24 mouse cellular contexts compared by ENCODE assay signal in genomic region chr1:78666585-78666984, GRCm38 (mm10).
"Had no signal": no experiment of that assay in that cellular context is flagged by ENCODE, and none has a peak within 500 bp of the region (broad histone marks: within the 10 kb centered on the region; RNA-seq: fewer than 3 reads in every experiment).

No protein-coding gene starts in this region.

- DNase-seq: gastrocnemius, postnatal 14 days; gastrocnemius, postnatal 36 days; heart, adult 18-20 months; heart, postnatal 10 days; heart, postnatal 4 days; kidney, adult 11 months; kidney, adult 2 months; kidney, adult 9 months; kidney, postnatal 14 days; kidney, postnatal 36 days; layer of hippocampus, adult 9-11 months; layer of hippocampus, postnatal 36 days; liver had no signal

- H3K9me3 ChIP-seq: heart, embryonic 10.5 days; heart, embryonic 12.5 days; hindbrain, embryonic 10.5 days; hindbrain, embryonic 12.5 days; hindbrain, embryonic 15.5 days; kidney, embryonic 15.5 days; limb, embryonic 10.5 days; limb, embryonic 12.5 days had no signal

- H3K9ac ChIP-seq: heart, embryonic 12.5 days; hindbrain, embryonic 12.5 days; hindbrain, embryonic 15.5 days; kidney, embryonic 15.5 days; limb, embryonic 12.5 days had no signal

- H3K4me2 ChIP-seq: heart, embryonic 12.5 days; hindbrain, embryonic 12.5 days; hindbrain, embryonic 15.5 days; kidney, embryonic 15.5 days; limb, embryonic 12.5 days had no signal

- H3K4me3 ChIP-seq: heart, embryonic 10.5 days; heart, embryonic 12.5 days; hindbrain, embryonic 10.5 days; hindbrain, embryonic 12.5 days; hindbrain, embryonic 15.5 days; kidney, embryonic 15.5 days; limb, embryonic 10.5 days; limb, embryonic 12.5 days had no signal

- H3K27ac ChIP-seq: heart, embryonic 10.5 days; hindbrain, embryonic 10.5 days; hindbrain, embryonic 12.5 days; hindbrain, embryonic 15.5 days; hindbrain, postnatal 0 days; kidney, embryonic 15.5 days; kidney, postnatal 0 days; limb, embryonic 10.5 days; limb, embryonic 12.5 days had no signal

- ATAC-seq: hindbrain, postnatal 0 days; intestine, embryonic 16.5 days had no signal

- H3K27me3 ChIP-seq: heart, embryonic 12.5 days; hindbrain, embryonic 12.5 days; hindbrain, embryonic 15.5 days; kidney, embryonic 15.5 days; limb, embryonic 12.5 days had no signal
